Mouse (Mus musculus): Measurements from ENCODE around the gene AL732309.1. TPM values are rescaled to one million over a fixed set of nuclear protein-coding genes. Genes with fewer than 3 reads are reported as not detected.

Gene AL732309.1
- total RNA-seq (2015) (3.9 and 5.0 TPM in 2 replicates), total RNA-seq (2017) (3.2 and 3.8 TPM in 2 replicates)

DNA sequence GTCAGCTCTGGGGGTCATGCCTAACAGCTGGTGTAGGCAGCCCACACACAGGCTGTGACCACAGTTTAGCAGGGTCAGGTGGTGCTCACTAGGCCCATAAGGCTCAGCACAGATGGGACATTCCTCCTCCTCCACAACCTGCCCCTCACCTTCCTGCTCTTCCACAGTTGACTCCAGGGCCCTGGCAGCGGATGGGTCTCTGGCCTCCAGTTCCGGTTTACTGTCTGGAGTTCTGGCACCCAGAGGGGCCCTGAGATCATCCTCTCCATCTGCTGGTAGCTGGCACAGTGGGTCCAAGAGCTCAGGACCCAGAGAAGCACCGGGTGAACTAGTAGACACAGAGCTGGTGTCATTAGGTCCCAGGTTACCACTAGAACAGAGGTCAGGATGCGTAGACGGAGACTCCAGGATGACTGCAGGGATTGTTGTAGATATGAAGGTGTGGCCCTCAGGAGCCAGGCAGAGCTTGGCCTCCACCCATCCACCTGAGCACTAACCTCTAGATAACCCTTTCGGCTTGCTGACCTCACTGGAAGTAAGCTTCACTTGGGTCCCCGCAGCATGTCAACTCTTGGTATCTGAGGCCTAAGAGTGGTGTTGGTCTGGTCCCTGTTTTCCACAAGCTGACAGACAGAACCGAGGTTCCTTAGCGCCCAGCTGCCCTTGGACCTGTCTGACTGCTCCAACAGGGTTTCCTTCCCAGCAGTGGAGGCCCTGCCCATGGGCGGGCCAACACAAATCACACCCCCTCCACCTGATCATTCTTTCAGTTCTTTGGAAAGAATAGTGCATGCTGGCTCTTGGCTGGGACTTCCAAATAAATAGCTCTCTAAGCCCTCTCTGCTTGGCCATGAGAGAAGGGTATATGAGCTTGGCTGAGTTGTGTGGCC, at the start of gene AL732309.1:
TSS of gene AL732309.1 (minus strand) at position 681 of the 890 bp plus-strand sequence.
- no peak for ATAC-seq (replicated peaks; ENCODE audit: poor library complexity)

DNA sequence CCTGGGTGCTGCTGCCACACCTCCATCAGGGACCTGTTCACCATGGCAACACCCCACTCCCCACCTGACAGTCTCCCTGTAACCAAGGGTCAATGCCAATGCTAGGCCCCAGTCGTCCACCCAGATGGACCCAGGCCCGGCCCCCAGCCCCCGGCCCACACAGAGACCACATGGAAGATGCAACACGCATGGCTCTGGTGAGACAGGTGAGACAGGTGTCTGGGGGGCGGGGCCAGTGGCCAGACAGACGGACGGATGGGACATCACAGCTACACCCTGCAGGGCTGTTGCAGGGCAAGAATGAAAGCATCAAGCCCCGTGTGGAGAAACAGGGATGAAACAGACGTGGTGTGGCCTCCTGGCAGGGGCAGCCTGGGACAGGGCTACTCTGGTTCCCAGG, 47.0 kb upstream of the AL732309.1 start:
- no peak for ATAC-seq (replicated peaks; ENCODE audit: poor library complexity)

DNA sequence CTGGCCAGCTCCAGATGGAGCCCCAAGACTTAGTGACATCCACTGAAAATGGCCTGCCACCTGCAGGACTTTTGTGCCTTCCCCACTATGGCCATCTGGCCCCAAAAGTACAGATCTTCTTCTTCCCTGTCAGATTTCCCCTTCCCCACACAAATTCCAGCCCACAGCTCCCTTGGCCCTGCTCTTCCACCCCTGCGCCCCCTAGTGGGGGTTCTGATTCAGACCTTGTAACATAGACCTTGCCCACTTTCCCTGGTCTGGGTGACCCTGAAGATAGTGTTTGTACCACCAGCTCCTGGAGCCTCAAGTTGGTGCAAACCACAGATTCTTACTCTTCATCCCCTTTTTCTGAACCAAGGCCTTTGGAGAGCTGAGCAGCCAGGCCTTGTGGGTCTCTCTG, 46.2 kb upstream of the AL732309.1 start:
- ATAC-seq (replicated peaks; ENCODE audit: poor library complexity), result peak; percentile 78

GRCm38 (mm10) chr2:25292054-25292544, 45.4 kb upstream of the AL732309.1 start:
- no peak for ATAC-seq (replicated peaks; ENCODE audit: poor library complexity)

- ATAC-seq (replicated peaks; ENCODE audit: poor library complexity), result no peak
Measured at GRCm38 (mm10) chr2:25291184-25292053, 44.8 kb upstream of the AL732309.1 start.

- no peak for ATAC-seq (replicated peaks; ENCODE audit: poor library complexity)
Measured at GRCm38 (mm10) chr2:25290816-25291130, 44.1 kb upstream of the AL732309.1 start.

DNA sequence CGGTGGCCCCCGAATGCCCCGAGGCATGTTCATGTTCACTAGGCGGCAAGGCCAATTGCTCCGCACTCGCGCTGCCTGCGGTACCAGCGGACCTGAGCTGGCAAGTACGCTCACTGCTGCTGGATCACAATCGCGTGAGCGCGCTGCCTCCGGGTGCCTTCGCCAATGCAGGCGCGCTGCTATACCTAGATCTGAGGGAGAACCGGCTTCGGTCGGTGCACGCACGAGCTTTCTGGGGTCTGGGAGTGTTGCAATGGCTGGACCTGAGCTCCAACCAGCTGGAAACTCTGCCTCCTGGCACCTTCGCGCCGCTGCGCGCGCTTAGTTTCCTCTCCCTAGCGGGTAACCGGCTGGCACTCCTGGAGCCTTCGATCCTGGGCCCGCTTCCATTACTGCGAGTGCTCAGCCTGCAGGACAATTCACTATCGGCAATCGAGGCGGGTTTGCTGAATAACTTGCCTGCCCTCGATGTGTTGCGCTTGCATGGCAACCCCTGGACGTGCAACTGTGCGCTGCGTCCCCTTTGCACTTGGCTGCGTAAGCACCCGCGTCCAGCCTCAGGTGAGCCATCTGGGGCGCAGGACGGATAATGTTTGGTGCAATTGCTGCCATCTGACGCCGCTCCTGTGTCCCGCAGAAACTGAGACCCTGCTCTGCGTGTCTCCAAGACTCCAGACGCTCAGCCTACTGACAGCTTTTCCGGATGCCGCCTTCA, 43.6 kb upstream of the AL732309.1 start:
- ATAC-seq (replicated peaks; ENCODE audit: poor library complexity), result no peak

DNA sequence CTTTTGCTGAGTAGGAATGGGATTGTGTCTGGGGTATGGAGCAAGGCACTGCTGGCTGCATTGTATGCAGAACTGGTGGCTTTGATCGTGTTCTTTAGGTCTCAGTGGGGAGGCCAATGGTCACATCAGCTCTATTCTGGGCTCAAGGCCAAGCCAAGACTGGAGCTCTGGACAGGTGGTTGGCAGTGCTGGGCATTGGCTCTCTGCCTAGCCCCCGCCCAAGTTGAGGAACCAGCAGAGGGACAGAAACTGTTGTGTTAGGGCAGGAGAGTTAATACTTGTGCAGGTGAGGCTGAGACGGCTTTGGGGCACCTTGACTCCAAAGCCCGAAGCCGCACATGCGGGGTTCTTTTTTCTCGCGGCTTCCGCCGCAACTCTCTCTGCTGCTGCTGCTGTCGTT, 43.0 kb upstream of the AL732309.1 start, which contains the start of gene Lrrc26:
TSS of gene Lrrc26 (plus strand) at position 265 of the 400 bp plus-strand sequence.
- no peak for ATAC-seq (replicated peaks; ENCODE audit: poor library complexity)

DNA sequence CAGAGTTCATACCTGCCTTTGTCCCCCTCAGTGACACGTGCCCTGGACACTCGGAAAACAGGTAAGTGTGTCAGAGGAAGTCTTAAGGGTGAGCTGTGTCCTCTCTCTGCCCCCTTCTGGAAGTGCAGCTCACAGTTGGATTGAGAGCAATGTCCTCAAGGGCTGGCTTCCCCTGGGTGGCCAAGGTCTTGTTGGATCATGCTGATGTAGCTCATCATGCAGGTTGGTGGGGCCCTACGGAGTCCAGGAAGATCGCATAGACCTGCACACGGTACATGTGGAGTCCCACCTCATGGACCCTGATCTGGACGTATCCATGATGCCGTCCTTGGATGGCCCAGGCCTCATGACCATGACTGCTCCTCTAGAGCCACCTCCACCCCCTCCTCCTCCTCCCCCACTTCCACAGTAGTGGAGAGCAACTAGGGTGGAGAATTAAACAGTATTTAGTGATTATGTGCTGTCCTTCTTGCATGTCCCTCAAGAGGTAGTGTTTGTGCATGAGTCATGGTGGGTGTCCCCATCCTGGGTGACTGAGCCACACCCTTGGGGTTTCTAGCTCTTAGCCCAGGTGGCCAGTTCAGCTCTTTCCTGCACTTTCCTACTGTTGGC, 42.2 kb upstream of the AL732309.1 start:
- no peak for ATAC-seq (replicated peaks; ENCODE audit: poor library complexity)

DNA sequence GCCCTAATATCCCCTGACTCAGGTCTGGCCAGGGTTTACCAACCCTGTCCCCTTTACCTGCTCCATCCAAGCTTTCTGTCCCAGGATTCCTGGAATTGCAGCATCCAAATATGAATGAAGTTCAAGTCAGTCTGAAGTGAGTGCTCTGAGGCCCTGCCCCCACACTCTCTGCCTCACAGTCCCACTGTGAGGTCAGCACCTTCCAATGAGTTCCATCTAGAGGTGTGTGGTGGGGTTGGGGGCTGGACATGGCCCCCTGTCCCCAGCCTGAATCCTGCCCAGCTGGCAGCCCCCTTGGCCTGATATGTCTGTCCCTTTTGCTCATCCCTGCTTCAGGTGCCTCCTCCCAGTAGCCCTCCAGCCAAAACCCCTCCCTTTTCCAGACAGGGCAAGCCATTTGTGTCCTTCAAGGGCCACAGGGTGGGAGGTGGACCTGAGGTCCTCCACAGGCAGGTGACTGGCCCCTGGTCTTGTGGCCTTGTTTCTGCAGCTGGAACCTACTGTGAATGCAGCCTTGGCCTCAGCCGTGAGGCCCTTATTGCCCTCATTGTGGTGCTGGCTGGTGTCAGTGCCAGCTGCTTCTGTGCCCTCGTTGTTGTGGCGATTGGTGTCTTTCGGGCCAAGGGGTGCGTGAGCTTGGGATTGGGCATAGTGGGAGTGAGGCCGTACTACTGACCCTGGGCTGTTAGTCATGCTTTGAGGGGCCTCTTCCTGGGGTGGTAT, 41.4 kb upstream of the AL732309.1 start, which contains the start of gene Tmem210:
TSS of gene Tmem210 (plus strand) at position 219 of the 723 bp plus-strand sequence.
- no peak for ATAC-seq (replicated peaks; ENCODE audit: poor library complexity)

- ATAC-seq (replicated peaks; ENCODE audit: poor library complexity), result peak; percentile 76
Measured at GRCm38 (mm10) chr2:25286837-25287636, 40.4 kb upstream of the AL732309.1 start.

GRCm38 (mm10) chr2:25286314-25286713, 39.7 kb upstream of the AL732309.1 start:
- ATAC-seq (replicated peaks; ENCODE audit: poor library complexity), result peak; percentile 48

GRCm38 (mm10) chr2:25285551-25285950, 38.9 kb upstream of the AL732309.1 start:
- ATAC-seq (replicated peaks; ENCODE audit: poor library complexity), result no peak

- ATAC-seq (replicated peaks; ENCODE audit: poor library complexity), result peak; percentile 99
Measured at GRCm38 (mm10) chr2:25278928-25279882, 32.5 kb upstream of the AL732309.1 start.

DNA sequence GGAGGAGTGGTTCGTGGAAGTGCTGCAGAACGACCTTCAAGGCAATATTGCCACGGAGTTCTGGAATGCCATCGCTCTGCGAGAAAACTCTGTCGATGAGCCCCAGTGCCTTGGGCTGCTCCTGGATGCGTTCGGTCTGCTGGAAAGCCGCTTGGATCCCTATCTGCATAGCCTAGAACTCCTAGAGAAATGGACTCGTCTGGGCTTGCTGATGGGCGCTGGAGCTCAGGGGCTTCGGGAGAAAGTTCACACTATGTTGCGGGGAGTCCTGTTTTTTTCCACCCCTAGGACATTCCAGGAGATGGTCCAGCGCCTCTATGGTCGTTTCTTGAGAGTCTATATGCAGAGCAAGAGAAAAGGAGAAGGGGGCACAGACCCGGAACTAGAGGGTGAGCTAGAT, 26.3 kb upstream of the AL732309.1 start:
- ATAC-seq (replicated peaks; ENCODE audit: poor library complexity), result no peak

DNA sequence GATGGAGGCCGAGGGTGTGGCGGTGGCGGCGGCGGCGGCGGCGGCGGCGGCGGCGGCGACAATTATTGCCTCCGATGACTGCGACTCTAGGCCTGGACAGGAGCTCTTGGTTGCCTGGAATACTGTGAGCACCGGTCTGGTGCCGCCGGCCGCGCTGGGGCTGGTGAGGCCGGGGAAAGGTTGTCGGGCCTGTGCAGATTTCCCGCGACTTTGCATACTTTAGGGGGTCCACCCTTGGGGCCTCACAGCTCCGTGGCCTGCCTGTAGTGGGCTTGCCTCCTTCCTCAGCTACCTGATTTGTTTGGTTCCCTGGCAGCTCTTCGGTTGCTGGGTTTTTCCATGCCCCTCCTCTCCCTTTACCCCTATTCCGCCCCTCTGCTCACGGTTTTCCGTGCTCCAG, 25.9 kb upstream of the AL732309.1 start:
- no peak for ATAC-seq (replicated peaks; ENCODE audit: poor library complexity)

DNA sequence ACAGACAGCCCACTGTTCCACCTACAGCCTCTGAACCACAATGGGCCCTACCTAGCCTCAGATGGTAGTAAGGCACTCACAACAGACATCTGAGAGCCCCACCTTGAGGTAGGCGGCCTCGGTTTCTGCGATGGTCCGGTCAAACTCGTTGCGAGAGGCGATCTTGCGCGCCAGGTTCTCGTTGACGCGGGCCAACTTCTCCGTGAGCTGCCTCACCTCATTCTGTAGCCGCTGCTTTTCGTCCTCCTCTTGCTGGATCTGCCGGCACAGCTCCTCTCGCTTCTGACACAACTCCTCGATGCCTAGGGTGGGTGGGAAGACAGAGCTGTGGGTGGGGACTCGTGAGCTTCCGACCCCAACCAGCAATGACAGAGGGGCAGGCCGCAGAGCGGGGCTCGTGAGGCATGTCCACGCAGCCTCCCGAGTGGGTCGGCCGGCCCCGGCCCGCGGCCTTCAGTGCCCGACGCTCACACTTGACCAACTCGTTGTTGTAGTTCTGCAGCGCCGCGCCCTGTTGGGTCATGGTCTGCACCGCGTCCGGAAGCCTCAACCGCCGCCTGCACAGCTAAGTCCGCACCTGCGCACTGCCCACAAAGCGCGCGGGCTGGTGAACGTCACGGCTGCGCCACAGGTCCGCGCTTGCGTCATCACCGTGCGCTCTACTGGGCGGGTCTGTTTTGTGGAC, 25.3 kb upstream of the AL732309.1 start, which contains the start of the genes Ssna1 and Anapc2:
TSS of gene Ssna1 (minus strand) at position 612 of the 685 bp plus-strand sequence.
TSS of gene Anapc2 (plus strand) at position 652 of the 685 bp plus-strand sequence.
- peak; percentile 97 for ATAC-seq (replicated peaks; ENCODE audit: poor library complexity)

Measured in megakaryocyte progenitor cell, adult 5-6 weeks (primary cell).